Mouse (Mus musculus) embryonic fibroblast, embryonic 13.5 days (primary cell): Measurements from ENCODE around the gene Cbln3.

ENCODE experiments used
- CTCF ChIP-seq: IDR thresholded peaks from 2 replicates; pipeline ENCODE4 v1.5.1; 2011; ENCODE audit warnings: mild to moderate bottlenecking, control low read depth, low read length, moderate library complexity, borderline replicate concordance; ENCODE audit not compliant: insufficient read depth
- POLR2A ChIP-seq: IDR thresholded peaks from 2 replicates; pipeline ENCODE4 v1.6.1; 2011; ENCODE audit warnings: low read depth, mild to moderate bottlenecking, control low read depth, low read length, moderate library complexity

DNA sequence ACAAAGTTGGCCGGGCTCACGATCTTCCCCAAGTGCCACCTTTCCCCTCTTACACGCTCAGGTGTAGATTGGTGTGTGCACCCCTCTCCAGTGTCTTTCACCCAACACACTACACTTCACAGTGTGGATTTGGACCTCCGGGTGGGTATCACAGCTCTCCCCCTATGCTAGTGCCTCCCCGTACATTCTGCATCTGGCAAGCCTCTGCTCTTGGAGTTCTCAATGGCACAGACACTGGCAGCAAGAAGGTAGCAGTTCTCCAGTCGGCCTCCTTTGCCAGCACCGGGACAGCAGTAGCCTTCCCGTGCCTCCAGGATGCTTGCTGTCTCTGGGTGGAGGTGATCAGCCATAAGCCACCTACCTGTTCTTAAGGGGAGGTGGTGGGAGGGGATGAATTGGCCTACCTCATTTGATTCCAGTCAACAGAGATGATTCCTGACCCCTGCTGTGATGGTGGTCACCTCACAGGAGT lies 10.9 kb downstream of the Cbln3 start:
- TF ChIP-seq CTCF (no peak), POLR2A (no peak)
